Mouse (Mus musculus) heart, postnatal 0 days (tissue): ENCODE data around the gene Gm3336.

ENCODE experiments used
- CTCF ChIP-seq: IDR thresholded peaks from 2 replicates; pipeline ENCODE4 v1.5.1; 2016; ENCODE audit warnings: antibody characterized with exemption, control low read depth, low read depth
- EP300 ChIP-seq: IDR thresholded peaks from 2 replicates; pipeline ENCODE4 v1.6.1; 2016; ENCODE audit warnings: antibody characterized with exemption, low read depth

DNA sequence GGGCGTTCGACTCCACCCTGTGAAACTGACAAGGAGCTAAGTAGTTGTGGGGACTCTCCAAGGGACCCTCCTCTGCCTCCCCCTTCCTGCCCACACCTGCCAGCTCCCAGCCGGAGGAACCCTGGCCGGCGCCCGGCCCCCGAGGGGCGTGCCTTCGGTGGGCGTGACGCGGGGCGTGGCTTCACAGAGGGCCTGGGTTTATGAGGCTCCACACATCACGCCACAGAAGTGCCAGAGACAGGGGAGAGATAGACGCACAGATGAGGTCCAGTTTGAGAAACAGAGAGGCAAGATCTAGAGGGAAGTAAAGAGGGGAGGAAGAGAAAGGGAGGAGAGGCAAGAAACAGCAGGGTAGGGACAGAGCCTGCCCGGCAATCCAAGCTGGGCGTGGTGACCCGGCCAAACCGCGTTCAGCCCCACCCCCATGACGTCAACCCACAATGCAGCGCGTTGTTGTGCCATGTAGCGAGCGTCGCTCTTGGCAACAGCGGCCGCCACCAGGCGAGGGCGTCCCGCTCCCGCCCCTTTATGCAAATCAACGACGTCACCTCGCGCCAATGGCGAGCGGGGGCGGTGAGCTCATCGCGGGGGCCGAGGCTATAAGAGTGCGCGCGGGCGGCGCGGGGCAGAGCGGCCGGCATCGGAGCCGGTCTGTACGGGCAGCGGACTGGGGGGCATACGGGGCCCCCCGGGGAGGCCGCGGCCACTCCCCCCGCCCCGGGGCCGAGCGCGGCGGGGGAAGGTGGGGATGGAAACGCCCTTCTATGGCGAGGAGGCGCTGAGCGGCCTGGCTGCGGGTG is 19.8 kb upstream of the Gm3336 start, which contains the start of gene Jund:
- TF ChIP-seq CTCF (0 out of 2 replicates have a peak, but pooled peaks have one; percentile 6), EP300 (peak; percentile 92)
